Mouse (Mus musculus): ENCODE data around the gene Ppp1r16b. TPM values are rescaled to one million over a fixed set of nuclear protein-coding genes. Genes with fewer than 3 reads are reported as not detected.

The Ppp1r16b gene
- total RNA-seq, 2 experiments from 2014 or later: 3.1 to 4.1 TPM

GRCm38 (mm10) chr2:158718816-158719549 lies 53.8 kb downstream of the Ppp1r16b start:
- Histone ChIP-seq H3K27ac (no peak overlapping the region), H3K4me3 (no peak overlapping the region)
- intact Hi-C loops (cut with DNase I): no loop called here
- no peak for TF ChIP-seq CTCF (IDR thresholded peaks at IDR 0.05)
- DNase-seq: no peak

- intact Hi-C loops (cut with DNase I): no loop called here
Observed at GRCm38 (mm10) chr2:158720715-158721370, 55.6 kb downstream of the Ppp1r16b start.

DNA sequence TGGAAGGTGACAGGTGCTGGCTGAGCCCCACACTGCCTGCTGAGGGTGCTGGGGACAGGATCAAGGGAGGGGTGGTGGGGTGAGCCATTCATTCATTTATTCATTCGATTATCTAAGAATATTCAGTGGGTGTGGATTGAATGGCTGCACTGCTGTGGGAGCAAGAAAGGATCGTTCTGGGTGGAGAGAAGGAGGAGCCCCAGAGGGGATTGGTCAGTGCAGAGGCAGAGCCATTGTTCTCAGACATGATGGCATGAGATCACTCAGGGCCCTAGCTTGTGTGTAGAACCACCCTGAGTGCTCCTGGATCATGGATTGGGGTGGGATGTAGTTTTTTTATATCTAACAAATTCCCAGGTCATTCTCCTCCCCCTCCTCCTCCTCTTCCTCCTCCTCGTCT lies 56.3 kb downstream of the Ppp1r16b start:
- intact Hi-C loops (cut with DNase I): no loop called here
- no peak for TF ChIP-seq CTCF (IDR thresholded peaks at IDR 0.05)
- no peak overlapping the region for H3K27ac ChIP-seq
- DNase-seq: no peak
- H3K4me3 ChIP-seq: no peak overlapping the region

More at GRCm38 (mm10) chr2:158720715-158721370, 55.6 kb downstream of the Ppp1r16b start:
- no peak for TF ChIP-seq CTCF (IDR thresholded peaks at IDR 0.05)
- Histone ChIP-seq H3K27ac (no peak overlapping the region), H3K4me3 (no peak overlapping the region)
- peak; percentile 43 for DNase-seq

- DNase-seq: no peak
- no peak overlapping the region for H3K4me3 ChIP-seq
- TF ChIP-seq CTCF (IDR thresholded peaks at IDR 0.05): no peak
- intact Hi-C loops (cut with DNase I): no loop called here
- no peak overlapping the region for H3K27ac ChIP-seq
Observed at GRCm38 (mm10) chr2:158722135-158722534, 56.9 kb downstream of the Ppp1r16b start.

- DNase-seq: no peak
- intact Hi-C loops (cut with DNase I): no loop called here
- TF ChIP-seq CTCF (IDR thresholded peaks at IDR 0.05): no peak
- H3K27ac ChIP-seq: peak overlapping the region; percentile 24; the same call in 1 of the 2 replicates
- H3K4me3 ChIP-seq: no peak overlapping the region
Observed at GRCm38 (mm10) chr2:158722991-158723551, 57.9 kb downstream of the Ppp1r16b start.

GRCm38 (mm10) chr2:158723806-158724205 lies 58.6 kb downstream of the Ppp1r16b start:
- intact Hi-C loops (cut with DNase I): no loop called here
- no peak overlapping the region; the same call in 1 of the 2 replicates for H3K27ac ChIP-seq
- no peak for DNase-seq
- no peak for TF ChIP-seq CTCF (IDR thresholded peaks at IDR 0.05)
- no peak overlapping the region for H3K4me3 ChIP-seq

DNA sequence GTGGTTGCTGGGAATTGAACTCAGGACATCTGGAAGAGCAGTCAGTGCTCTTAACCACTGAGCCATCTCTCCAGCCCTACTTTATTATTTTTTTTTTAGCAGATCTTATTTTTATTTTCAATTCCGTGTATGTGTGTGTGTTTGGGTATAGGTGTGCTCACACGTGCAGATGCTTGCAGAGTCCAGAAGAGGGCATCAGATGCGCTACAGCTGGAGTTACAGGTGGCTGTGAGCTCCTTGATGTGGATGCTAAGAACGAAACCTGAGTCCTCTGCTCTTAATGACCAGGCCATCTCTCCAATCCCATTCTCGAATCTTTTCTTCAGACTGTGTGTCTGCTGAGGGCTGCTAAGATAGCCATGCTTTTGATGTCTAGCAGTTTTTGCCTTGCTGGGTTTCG lies 61.1 kb downstream of the Ppp1r16b start:
- intact Hi-C loops (cut with DNase I): no loop called here
- no peak overlapping the region for H3K4me3 ChIP-seq
- DNase-seq: no peak
- no peak; the same call in 1 of the 2 replicates for TF ChIP-seq CTCF (IDR thresholded peaks at IDR 0.05)
- no peak overlapping the region for H3K27ac ChIP-seq

DNA sequence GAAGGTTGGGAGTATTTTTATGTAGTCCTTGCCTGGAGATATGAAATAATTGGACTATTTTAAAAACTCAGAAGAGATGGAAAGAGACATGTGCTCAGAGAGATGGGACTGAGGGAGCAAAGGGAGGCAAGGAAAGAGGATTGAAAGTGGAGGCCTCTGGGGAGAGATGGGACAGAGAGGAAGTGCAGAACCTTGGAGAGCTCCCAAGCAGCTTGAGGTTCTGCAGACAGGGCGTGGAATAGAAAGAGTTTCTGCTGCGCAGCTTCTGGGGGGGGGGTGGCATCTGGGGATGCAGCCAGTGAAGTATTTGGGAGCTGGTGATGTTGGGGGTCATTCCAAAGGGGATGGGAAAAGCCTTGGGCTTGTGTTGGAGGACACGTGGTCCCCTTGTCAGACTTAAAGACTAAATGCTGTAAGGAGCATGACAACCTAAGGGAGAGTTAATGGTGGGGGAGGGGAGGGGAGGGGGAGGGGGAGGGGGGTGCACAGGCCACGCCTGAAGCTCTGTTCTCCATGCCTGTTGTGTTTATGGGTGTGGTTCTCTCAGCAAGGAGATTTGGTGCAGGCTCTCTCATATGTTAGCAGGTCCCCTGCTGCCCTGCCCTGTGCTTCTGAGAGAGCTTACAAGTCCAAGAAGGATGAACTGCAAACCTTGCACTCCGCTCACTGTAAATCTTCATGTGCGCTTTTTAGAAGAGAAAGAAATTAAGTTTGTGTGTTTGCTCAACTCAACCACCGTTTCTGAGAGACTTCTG lies 63.0 kb downstream of the Ppp1r16b start:
- no peak overlapping the region for H3K27ac ChIP-seq
- no peak for TF ChIP-seq CTCF (IDR thresholded peaks at IDR 0.05)
- no peak overlapping the region for H3K4me3 ChIP-seq
- no peak for DNase-seq
- intact Hi-C loops (cut with DNase I): no loop called here

DNA sequence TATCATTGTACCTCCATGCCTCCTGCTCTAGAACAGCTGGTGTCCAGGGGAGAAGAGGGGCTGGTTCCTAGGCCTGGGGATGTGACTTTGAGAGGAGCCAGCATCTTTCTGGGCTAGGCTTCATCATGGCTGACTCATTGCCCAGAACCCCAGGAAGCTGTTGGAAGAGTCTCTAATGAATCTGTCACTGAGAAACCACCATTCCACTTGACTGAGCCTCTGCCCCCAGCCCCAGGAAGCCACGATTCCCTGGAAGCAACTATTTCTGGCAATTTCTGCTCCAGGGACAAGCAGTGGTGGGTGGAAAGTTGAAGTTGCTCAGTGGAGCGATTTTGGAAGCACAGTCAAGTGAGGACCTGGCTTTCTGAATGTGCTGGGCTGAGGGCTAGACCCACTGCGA lies 65.7 kb downstream of the Ppp1r16b start:
- H3K4me3 ChIP-seq: no peak overlapping the region
- no peak overlapping the region for H3K27ac ChIP-seq
- intact Hi-C loops (cut with DNase I): loop anchor here (5.0 kb wide), 1 partner anchor 59 kb away; no protein-coding TSS in a partner anchor
- DNase-seq: no peak
- TF ChIP-seq CTCF (IDR thresholded peaks at IDR 0.05): no peak

GRCm38 (mm10) chr2:158732521-158732920 lies 67.3 kb downstream of the Ppp1r16b start:
- Histone ChIP-seq H3K27ac (no peak overlapping the region), H3K4me3 (no peak overlapping the region)
- intact Hi-C loops (cut with DNase I): loop anchor here (5.0 kb wide), 1 partner anchor 60 kb away; no protein-coding TSS in a partner anchor
- TF ChIP-seq CTCF (IDR thresholded peaks at IDR 0.05): no peak
- DNase-seq: no peak

DNA sequence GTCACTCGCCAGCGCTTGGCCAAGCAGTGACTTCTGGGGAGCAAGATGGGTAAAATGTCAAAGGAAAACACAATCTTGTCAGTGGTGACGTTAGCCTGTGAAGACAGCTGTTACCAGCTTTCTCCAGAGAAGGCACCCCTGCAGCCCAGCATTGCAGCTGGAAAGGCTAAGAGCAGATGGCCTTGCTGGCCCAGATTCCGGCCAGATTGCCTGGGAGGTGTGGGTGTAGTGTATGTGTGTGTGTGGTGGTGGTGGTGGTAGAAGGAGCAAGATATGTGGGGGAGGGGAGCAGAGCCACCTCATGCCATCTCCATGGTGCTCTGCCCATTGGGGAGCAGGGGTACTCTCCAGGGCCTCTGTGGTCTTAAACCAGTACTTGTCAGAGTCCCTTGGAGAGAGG lies 67.9 kb downstream of the Ppp1r16b start:
- TF ChIP-seq CTCF (IDR thresholded peaks at IDR 0.05): no peak
- no peak for DNase-seq
- intact Hi-C loops (cut with DNase I): loop anchor here (5.0 kb wide), 1 partner anchor 61 kb away; no protein-coding TSS in a partner anchor
- Histone ChIP-seq H3K27ac (peak overlapping the region; percentile 77; the same call in 1 of the 2 replicates), H3K4me3 (no peak overlapping the region)

DNA sequence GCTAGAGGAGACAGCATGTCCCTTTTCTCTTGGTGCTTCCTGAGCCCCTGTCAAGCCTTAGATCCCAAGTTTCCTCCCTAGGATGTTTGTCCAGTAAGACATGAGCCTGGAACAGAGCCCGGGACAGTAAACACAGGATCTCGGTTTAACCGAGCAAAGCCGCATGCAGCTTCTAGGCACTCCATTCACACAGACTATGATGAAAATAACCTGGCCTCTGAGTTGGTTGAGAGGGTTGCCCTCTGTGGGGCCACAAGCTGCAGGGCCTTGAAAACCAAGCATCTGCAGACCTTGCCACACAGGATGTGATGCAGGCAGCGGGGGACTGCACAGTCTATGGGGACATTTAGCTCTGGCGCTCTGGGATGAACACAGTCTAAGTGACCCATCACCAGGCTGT lies 68.7 kb downstream of the Ppp1r16b start:
- no peak for DNase-seq
- intact Hi-C loops (cut with DNase I): loop anchor here (5.0 kb wide), 1 partner anchor 62 kb away; no protein-coding TSS in a partner anchor
- Histone ChIP-seq H3K27ac (peak overlapping the region; percentile 77), H3K4me3 (no peak overlapping the region)
- no peak for TF ChIP-seq CTCF (IDR thresholded peaks at IDR 0.05)
